Mouse (Mus musculus) ZHBTc4 (cell line): ENCODE data around the gene Fgf12.

Experiments used
- DNase-seq: peaks from one replicate; pipeline ENCODE4 v3.0.0-alpha.2; 2011; ENCODE audit warnings: low read depth, low spot score

The Fgf12 gene

DNA sequence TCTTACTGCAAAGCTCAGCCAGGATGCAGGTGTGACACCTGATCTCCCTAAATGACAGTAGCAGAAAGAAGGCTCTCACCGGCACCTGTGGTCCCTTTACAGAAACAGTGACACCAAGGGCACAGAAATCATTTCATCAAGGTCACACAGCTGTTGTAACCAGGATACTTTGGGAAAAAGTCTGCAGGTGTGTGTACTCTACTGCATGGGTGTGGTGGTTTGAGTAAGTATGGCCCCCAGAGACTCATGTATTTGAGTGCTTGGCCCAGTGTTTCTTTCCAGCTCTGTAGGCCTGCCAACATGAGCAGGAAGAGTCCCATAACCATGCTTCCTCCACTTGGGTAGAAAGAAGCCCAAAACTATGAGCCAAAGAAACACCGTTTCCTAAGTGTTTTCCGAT lies 138.5 kb downstream of the Fgf12 start:
- no peak for DNase-seq

DNA sequence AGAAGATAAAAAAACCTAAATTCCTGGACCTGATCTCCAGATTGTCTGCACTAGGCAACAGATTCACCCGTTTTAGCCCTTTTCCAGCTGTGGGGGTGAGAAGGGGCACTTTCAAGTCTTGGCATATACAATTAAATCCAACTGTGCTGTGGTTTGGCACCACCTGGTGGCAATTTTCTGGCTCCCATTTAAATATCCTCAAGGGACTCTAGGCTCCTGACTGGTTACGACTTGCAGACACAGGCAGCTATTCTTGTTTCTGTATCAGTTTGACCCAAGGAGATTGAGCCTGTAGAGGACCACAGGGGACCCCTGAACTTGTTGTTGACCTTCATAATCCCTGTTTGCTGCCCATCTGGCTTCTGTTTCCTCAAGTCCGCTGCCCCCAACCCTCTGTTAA lies 141.9 kb downstream of the Fgf12 start:
- DNase-seq: peak; percentile 29

DNA sequence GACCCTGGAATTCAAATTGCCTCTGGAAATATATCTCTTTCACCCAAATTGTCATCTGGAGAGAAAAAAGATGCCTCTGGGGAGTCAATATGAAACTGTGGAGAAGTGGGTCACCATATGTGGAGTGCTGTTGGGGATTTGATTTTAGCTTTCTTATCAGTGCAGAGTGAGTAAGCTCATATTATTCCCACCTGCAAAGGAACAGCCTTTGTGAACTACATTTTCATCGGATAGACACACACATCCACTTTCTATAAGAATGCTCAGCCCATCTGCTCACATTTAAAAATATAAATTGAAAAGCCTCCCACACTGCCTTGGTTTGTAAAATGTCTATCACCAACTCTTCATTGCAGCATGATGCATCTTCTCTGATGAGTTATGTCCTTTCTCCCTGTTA lies 149.7 kb downstream of the Fgf12 start:
- no peak for DNase-seq

- DNase-seq: no peak
Observed at GRCm38 (mm10) chr16:28601723-28602122, 151.1 kb downstream of the Fgf12 start.

GRCm38 (mm10) chr16:28596112-28596511 lies 156.8 kb downstream of the Fgf12 start:
- DNase-seq: no peak

- DNase-seq: peak; percentile 79
Observed at GRCm38 (mm10) chr16:28593075-28593915, 159.6 kb downstream of the Fgf12 start.

DNA sequence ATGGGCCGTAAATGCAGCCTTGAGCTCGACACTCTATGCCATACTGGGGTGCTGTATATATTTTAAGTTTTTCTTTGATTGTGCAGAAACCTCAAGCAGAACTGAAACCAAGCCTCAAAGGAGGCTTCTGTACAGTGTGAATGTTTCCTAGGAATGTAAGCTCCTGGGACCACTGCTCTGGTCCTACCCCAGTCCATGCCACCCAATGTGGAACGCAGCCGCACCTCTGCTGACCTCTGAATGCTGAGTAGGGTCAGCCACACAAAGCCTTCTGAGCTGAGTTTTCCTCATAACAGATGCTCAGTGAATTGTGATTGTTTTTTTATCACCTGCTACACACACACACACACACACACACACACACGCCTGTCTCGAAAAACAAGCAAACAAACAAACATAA lies 160.4 kb downstream of the Fgf12 start:
- no peak for DNase-seq

DNA sequence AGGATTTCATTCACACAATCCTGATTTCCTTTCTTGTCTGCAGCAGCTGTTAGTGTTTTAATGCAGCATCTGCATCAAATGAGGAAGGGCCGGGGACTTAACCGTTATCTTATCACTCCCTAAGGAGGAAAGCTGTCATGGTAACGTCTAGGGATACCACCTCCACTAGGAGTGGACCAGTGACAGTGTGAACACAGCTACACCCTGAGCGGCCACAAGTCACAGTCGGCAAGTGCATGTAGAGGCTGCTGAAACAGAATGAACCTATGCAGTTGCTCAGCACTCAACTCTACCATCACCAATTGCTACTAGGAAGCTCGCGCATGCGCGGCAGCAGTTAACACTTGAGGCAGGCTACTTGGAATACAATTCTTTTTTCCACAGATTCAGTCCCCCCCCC lies 161.3 kb downstream of the Fgf12 start:
- no peak for DNase-seq

GRCm38 (mm10) chr16:28572212-28572611 lies 180.7 kb downstream of the Fgf12 start:
- DNase-seq: no peak

DNA sequence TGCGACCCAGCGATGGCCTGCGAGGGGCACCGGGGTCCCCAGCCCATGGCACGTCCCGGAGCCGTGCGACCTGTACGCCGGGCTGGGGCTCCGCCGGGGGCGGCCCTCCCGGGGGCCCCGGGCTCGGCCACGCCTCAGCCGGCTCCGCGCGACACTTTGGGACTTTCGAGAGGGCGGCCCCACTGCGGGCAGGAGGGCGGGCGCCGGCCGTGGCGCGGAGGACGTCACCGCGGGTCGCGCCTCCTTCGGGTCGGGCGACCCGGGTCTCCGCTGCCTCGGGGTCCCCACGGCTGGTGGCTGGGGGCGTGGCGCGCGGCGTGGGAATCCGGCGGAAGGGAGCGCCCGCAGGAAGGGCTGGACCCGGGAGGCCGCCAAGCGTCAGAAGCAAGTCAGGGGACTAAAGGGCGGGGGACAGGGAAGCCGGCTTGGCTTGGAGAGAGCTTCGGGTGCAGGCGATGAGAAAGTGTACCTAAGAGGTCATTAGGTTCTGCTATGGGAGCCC lies 188.1 kb downstream of the Fgf12 start:
- DNase-seq: peak; percentile 39

- DNase-seq: peak; percentile 84
Observed at GRCm38 (mm10) chr16:28564075-28564715, 188.7 kb downstream of the Fgf12 start.

GRCm38 (mm10) chr16:28562847-28563246 lies 190.0 kb downstream of the Fgf12 start:
- DNase-seq: no peak

- DNase-seq: no peak
Observed at GRCm38 (mm10) chr16:28555219-28555618, 197.6 kb downstream of the Fgf12 start.

DNA sequence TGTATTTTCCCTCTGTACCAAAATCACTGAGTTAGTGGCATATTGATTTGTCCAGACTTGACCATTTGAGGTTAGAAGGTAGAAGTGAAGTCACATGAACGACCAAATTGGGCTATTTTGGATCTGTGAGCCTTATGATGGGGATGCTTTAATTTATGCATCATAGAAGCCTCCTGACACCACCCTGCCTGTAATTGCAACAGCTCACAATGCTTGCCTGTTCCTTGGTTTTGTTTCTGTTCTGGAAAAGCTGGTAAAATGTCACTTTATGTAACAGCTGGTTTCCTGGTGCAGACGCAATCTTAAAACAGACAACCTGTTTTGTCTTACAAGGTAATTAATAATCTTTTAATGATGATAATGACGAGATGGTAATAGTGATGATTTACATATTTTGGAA lies 213.4 kb downstream of the Fgf12 start:
- no peak for DNase-seq

- DNase-seq: peak; percentile 83
Observed at GRCm38 (mm10) chr16:28517596-28518524, 235.0 kb downstream of the Fgf12 start.

DNA sequence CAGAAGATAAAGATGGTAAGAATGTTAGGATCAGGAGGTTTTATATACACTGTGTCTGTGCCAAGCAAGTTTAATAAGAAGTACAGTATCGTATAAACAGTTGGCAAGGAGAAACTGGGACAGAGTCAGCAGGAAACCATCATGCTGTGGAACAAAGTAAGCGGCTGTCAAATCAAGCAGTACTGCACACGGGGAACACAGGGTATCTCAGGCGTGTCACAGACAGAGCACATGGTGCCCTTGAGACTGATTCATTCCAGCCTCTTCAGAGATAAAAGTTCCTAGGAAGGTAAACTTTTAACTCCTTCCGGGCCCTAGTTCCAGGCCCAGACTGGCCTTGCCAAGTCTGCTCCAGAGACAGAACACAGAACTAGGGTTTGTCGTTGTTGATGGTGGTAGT lies 240.4 kb downstream of the Fgf12 start:
- DNase-seq: no peak

GRCm38 (mm10) chr16:28511413-28511812 lies 241.5 kb downstream of the Fgf12 start:
- peak; percentile 68 for DNase-seq

GRCm38 (mm10) chr16:28497971-28498607 lies 254.8 kb downstream of the Fgf12 start:
- DNase-seq: no peak

DNA sequence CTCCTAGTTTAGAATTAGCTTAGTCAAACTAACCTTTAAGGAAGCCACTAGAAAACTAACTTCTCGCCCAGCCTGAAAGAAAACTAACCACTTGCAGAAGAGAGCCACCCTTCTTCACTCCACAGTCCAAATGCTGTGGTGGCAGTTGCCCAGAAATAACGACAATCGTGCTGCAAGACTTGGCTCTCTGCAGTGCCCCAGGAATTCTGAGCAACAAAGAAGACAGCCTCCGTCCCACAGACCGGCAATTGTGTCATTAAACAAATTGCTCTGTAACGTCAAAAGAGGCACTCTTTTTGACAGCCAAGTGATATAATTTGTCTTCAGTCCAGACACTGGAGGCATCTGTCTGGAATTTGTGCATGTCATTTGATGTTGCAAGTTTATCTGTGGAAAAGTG lies 261.2 kb downstream of the Fgf12 start:
- no peak for DNase-seq

GRCm38 (mm10) chr16:28490515-28490914 lies 262.4 kb downstream of the Fgf12 start:
- peak; percentile 73 for DNase-seq

DNA sequence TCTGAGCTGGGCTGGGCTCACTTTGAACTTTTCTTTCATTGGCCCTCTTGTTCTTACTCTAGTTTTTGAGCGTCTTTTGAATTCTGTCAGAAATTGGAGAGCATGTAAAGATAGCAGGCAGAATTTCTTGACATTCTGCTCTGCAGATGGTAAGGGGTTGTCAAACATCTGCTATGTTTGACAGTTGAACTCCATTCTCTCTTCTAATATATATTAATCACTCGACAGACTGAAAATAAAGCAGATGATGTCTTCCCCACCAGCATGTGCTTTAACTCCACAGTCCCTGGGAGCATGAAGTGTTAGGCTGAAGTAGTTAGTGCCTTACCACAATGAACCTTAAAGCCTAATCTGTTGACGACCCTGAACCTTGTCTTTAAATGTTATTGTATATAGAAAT lies 267.9 kb downstream of the Fgf12 start:
- DNase-seq: no peak
